Mouse (Mus musculus) adrenal gland (tissue): Measurements from ENCODE around the gene Atg14.
"Not testable (repeated sequence)": the region's sequence is repeated elsewhere in the genome, so short reads cannot be mapped to it uniquely, and the experiment has no call there.

ENCODE experiments used
- intact Hi-C: fragments of 180-260 bp; cut with DNase I; formaldehyde crosslinking; loops from one replicate; pipeline ENCODE4 v1.15.1; 2025

Gene Atg14

DNA sequence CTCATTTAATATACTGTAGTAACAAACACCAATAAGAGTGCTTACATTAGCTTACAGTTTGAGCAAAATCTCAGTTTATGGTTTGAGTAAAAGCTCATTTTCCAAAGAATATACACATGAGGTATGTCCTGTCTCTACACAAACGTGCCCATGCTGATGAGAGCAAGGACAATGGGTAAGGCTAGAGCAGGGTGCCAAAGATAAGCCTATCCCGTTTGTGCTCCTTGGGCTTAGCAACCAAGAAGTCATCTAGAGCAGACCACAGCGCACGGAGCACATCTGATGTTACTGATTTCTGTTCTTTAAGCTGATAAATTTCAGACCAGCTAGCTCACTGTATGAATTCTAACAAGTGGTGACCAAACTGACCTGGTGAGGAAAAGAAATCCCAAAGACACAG is 25.6 kb downstream of the Atg14 start:
- intact Hi-C loops, result no loop called here

DNA sequence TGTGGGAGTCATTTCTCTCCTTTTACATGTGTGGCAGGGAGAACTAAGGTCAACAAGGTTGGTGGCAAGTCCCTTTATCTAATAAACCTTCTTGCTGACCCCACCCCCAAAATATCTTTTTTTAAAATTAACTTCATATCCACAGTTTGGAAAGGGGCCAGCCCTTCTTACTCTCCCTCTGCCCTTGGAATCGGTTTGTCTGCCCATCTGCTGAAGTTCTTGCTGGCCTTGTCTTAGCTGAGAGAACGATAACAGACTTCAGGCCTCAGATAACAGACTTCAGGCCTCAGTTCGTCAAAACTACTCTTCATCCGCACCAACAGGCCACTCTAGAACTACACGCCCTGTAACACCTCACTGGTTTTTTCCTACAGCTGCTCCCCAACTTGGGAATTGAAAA is 26.2 kb downstream of the Atg14 start:
- intact Hi-C loops, result no loop called here

DNA sequence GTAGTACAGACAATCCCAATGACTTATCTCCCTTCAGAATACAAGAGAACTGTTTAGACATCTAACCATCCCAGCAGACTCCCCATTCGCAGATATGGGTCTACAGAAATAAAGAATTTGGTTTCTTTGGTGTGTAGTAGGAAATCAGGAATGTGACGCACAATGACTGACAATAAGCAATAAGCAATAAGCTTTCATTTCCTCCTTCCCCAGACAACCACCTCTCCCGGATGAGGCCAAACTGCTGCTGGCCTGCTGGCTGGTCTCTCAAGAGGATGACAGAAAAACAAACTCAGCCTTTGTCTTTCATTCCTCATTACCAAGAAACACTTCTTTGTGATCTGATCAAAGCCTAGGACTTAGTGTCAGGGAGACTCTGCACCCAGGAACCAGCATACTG is 28.2 kb downstream of the Atg14 start:
- intact Hi-C loops, result no loop called here

DNA sequence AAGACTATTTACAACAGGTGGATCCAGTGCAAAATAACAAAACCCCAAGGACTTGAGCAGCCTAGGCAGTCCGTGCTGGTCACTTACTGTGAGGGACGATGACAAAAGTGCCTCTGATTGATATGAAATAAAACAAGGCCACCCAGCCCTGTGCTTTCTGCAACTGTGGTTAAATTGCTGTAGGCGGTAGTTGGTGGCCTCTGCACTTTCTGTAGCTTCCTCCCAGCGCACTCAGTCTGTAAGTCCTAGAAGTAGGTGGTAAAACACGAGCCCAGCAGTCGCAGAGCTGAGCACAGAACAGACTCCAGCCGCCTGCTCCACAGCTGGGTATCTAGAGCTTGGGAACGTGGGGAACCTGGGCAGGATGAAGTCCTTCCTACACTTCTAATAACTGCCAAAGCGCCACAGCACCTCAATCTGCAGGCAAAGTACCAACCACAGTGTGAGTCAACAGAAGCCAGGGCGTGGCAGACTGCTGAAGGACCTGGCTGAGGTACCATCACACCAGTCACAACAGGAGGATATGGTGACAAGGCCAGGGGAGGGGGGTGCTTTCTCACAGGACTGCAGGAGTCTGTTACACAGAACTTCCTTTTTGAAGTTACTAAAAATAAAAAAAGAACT is 29.0 kb downstream of the Atg14 start:
- intact Hi-C loops, result no loop called here

DNA sequence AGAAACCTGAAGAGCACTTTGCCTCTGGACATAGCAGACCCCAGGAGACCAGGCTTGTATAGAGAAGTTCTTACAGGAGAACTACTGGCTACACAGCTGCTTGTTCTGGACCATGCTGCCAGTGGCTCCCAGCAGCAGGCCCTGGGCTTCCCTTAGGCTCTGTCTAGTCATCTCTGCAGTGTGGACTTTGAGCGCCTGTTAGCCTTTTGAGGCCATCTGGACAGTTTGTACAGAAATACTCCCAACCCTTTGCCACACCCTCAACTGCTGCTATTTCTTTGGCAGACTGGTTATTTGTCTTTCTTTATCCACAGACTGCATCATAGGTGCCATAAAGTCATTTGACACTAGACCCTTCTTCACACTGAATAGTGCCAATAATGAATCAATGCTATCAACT is 35.4 kb downstream of the Atg14 start:
- intact Hi-C loops, result loop anchor here (2.0 to 10.0 kb wide), 2 partner anchors 62 to 200 kb away; no protein-coding TSS in a partner anchor

DNA sequence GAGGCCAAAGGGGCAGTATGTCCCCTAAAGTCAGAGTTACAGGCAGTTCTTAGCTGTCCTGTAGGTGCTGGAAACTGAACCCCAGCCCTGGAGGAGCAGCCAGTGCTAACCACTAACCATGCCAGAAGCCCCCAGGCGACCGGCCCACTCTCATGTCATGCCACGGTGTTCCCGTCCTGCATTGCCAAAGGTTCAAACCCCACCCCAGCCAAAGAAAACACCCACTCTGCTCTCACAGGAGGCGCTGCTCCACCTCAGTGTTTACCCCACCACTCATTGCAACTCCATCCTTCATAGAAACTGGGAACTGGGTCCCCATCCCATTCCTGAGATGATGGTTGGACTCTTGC is 36.3 kb downstream of the Atg14 start:
- intact Hi-C loops, result loop anchor here (2.0 to 10.0 kb wide), 2 partner anchors 61 to 199 kb away; no protein-coding TSS in a partner anchor

DNA sequence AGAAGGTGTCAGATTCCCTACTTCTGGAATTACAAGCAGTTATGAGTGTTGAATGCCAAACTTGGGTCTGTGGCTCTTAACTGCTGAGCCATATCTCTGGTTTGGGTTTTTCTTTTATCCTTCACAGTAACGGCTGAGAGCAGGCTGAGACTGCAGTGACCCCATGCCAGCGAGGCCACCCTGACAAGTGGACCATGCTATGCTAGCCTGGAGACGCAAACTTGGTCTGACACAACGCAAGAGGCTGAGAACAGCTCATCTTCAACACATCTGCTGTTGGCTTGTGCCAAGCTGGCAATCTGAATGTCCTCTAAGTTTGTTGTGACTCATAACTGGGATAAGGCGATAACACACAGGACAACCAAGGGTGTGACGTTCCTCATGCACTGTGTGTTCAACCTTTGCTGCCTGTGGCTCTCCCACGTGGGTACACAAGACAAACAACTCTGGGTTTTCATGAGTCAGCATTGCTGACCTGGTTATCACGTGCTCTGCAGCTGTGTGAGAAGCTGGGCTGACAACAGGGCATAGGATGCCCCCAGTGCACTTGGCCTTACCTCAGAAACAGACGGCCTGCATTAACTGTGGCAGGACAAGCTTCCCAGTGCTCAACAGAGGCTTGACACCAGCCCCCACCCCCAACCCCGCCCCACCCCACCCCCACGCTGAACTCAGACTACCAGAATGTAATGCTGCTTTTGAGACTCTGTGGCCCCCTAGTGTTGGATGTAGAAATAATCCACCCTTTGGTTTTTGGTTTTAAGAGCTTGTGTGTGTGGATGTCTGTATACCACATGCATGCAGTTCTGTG is 36.9 kb downstream of the Atg14 start:
- intact Hi-C loops, result loop anchor here (2.0 to 10.0 kb wide), 2 partner anchors 61 to 199 kb away; no protein-coding TSS in a partner anchor

DNA sequence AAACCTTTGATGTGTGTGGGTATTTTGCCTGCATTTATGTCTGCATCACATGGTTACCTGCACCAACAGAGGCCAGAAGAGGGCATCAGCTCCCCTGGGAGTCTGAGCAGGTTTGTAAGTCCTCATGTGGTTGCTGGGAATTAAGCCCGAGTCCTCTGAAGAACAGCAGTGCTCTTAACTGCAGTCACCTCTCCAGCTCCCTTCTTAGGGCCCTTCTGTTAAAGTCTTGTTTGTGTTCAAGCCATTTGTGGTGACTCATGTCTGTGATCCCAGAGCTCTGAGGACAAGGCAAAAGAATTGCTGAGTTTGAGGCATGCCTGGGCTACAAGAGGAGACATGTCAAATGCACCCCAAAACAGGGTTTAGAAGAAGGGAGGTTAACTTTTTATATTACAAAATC is 38.0 kb downstream of the Atg14 start:
- intact Hi-C loops, result loop anchor here (10.0 kb wide), 1 partner anchor 198 kb away; no protein-coding TSS in a partner anchor

DNA sequence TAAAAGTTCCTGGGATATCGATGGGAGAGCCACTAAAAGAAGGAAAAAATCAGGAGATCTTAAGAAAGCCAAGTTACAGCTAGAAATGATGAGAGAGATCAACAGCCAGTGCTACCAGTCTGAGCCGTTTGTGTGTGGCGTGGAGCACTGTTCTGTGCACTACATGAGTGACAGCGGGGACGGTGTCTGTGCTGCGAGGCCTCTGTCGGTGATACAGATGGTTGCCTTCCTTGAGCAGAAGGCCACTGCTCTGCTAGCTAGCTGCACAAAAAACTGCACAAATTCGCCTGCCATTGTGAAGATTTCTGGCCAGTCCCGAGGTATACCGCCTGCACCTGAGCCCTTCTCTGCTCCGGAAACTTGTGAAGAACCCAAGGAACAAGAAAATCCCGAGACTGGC is 40.9 kb downstream of the Atg14 start:
- intact Hi-C loops, result not testable (repeated sequence)

DNA sequence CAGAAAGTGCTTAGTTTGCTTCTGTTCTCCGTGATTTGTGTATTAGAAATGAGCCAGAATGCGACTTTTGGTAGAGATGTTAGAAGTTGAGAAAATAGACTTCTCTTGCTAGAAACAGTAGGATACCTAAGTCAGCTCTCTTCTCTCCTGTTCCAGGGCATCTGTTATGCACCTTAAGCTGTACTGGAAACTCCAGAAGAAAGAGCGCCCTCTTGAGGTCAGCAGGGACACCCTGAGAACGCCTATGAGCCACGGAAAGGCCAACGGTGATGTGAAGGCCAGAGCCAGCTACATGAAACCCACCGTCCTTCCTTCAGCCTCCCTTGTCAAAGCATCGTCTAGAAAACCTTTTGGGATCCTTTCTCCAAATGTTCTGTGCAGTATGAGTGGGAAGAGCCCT is 41.4 kb downstream of the Atg14 start:
- intact Hi-C loops, result no loop called here

DNA sequence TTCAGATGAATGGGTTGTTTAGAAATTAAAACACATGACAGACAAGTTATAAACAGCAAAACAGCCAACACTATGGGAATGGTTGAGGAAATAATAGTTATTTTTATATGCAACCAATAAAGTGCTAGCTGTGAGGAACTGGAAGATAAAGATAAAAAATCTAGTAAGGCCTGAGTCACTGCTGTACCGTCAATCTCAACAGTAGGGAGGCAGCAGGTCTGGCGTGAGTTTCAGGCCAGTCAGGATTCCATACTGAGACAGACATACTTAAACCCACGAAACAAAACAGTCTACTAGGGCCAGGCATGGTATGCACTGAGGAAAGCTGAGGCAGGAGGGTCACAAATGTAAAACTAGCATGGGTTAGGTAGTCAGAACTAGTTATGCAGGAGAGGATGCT is 42.2 kb downstream of the Atg14 start:
- intact Hi-C loops, result no loop called here

DNA sequence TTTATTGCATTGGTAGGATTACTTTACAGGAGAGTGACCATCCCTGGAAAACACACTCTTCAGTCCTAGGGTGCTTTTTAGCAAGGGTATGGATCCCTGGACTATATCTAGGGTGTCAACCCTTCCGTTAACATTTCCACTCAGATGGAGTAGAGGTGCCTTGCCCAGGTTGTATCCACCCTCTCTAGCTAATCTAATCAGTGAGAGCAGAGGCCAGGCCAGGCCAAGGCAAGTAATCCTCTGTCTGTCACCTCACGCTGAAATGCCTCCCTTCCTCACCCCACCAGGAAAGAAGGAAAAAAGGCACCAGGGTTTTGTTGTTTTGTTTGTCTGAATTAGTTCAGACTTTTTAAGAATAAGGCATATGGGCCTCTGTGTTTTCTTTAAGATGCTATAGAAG is 42.6 kb downstream of the Atg14 start:
- intact Hi-C loops, result no loop called here

DNA sequence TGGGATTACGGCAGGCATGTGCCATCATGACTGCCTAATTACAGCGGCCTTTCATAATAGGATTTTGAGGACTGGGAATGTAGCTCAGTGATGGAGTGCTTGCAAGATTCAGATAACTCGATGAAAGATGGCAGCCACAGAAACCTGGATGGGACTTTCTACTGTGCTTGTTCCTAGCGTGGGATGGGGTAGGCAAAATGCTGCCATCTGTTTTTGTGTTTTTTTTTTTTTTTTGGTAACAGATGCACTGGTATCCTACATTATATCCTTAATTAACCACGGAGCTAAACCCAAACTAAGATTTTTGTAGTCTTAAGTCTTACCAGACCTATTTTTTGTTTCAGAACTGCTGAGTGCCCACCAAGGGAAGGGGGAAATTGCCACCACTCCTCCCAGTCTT is 44.6 kb downstream of the Atg14 start:
- intact Hi-C loops, result no loop called here

DNA sequence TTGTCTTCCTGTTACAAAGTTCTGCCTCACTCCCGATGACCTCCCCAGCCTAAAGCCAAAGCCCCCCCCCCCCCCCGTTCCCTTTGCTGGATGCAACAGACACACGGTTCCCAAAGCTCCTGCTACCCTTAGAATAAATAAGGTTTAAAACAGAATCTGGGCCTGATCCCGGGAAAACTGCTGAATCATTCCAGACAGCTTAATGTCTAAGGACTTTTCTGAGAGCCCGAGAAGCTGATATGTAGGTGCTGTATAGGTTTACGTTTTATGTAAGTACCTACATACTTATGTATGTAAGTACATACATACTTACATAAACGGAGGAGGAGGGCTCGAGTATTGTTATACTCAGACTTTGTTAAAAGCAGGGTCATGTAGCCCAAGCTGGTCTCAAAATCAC is 45.1 kb downstream of the Atg14 start:
- intact Hi-C loops, result no loop called here

DNA sequence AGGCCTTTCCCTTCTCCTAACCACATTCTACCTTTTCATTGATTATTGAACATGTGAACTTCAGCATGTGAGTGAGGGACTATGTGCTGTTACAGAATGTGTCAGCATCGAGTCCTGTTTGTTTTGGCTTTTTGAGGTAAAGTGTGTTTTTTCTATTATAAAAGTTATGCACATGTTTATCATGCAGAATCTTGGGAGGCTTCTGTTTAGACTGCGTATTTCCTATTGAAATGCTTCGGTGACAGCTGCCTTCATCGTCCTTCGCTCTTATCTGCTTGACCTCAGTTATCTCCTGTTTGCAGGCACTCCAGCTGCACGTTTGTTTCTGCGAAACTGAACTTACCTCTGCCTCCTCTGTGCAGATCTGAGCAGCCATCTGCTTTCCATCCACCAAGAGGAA is 48.1 kb downstream of the Atg14 start:
- intact Hi-C loops, result no loop called here

DNA sequence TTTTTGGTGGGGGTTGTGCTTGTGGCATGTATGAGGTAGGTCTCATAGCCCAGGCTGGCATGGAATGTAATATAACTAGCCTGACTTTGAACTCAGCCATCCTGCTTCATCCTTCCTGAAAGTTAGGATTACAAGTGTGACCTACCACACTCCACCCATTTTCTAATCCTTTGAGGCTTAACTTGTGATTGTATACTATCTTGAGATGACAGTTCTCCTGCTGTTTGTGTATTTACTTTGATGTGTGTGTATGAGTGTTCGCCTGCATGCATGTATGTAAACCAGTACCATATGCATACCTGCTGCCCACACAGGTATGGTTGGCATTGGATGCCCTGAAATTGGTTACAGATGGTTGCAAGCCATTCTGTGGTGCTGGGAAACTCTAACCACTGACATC is 48.8 kb downstream of the Atg14 start:
- intact Hi-C loops, result no loop called here

DNA sequence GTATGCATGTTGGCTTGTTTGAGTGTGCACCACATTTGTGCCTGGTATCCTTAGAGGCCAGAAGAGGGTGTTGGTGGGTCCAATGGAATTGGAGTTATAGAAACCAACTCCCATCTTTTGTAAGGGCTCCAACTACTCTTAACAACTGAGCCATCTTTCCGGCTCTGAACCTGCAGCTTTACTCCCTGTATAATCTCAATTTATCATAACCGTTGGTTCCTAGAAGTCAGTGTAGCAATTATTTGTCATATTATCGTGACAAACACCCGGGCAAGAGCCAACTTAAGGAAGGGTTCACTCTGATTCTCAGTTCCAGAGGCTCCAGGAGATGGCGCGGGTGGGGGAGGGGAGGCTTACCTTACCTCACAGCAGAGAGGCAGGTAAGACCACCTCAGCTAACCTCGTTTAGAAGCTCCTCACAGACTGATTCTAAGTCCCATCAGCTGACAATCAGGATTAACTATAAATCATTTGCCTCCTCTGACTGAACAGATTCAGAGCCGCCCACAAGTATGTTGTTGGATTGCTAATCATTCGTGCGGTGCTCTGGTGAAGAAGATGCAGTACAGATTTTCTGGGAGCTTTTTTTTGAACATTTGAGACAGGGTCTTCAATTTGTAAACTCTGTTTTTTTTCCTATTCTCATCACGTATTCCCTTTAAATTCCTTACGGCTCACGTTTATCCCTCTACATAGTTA is 49.5 kb downstream of the Atg14 start:
- intact Hi-C loops, result no loop called here

DNA sequence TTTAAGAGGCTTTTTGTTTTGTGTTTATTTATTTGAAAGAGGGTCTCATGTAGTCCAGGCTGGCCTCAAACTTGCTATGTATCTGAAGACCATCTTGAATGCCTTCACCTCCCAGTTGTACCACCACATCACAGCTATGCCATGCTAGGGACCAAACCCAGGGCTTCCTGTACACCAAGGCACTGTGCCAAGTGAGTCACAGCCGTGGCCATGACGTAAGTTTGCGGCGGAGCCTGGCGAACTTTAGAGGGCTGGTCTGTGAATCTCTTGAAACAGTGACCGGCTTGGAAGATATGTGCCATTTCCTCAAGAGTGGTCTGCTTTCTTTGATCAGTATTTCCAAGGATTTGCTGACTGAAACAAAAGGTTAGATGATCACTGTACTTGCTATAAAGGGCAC is 51.8 kb downstream of the Atg14 start:
- intact Hi-C loops, result no loop called here

DNA sequence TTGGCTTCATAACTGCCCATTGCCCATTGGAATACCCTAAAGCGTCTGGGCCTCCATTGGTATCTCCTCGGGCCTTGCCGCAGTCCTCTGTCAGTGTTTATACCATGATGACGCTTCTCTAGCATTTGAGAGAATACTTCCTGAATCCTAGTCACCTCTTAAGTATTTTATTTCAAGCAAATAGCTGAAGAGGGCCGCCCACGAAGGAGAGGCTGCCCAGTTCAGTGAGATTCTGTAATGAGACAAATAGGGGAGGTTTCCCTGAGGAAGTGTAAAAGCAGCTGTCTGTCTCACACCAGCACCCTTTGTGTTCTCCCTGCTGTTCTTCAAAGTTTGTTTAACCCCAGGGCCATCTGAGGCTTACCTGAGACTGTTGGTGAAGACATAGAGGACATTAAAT is 53.7 kb downstream of the Atg14 start:
- intact Hi-C loops, result no loop called here

DNA sequence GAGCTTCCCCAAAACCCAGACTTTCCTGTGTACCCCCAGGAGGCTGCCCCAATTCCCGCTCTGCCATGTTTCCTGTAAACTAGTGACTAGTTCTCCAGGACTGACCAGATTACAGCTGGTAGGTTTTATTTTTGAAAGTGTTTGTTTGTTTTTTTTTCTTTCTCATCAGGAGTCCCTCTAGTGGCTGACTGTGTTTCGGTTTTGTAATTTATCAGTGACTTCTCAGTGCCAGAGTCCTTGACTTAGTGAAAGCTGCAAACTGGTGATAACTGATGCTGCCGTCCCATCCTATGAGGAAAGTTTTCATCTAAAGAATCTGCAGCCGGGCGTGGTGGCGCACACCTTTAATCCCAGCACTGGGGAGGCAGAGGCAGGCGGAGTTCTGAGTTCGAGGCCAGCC is 54.8 kb downstream of the Atg14 start:
- intact Hi-C loops, result no loop called here

DNA sequence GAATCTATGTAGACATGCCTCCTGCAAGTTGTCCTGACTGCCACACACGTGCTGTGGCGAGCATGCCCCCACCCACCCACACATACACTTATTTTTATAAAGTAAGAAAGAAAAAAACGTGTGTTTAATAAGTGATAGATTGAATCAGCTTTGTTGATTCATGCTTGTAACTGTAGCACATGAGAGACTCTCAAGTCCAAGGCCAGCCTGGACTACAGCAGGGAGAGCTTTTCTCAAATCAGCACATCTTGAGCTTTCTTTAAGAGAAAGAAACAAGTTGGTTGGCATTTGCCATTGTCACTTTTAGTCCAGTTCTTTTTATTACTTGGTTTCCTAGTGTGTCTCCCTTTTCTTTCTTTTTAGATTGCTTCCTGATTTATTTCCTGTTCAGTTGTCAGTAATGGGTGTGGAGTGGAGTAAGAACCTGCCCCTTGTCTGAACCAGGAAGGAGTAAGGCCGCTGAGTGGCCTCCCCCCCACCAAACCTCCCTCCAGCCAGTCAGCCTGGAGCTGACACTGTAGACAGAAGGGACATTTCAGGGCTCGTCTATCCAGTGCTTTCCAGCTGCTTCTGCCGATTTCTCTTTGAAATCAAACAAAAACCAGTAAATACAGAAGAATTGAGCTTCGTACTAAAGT is 55.5 kb downstream of the Atg14 start:
- intact Hi-C loops, result no loop called here

DNA sequence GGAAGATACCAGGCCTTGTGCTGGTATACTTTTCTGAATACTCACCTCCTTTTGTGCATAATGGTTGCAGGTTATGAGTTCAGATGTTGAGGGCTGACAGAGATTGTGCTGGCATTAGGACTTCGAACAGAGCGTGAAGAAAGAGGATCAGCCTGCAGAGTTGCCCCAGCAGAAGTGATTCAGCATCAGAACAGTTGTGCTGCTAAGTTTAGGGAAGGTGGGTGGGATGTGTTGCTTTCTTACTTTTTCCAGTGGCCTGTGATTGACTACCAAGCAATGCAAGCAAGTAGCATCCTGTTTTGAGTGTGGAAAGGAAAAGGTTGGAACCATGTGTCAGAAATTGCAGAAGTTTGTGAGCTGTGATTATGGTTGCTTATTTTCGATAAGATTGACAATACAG is 56.8 kb downstream of the Atg14 start:
- intact Hi-C loops, result no loop called here
